Mouse (Mus musculus): Measurements from ENCODE around the gene Stx18. TPM values are rescaled to one million over a fixed set of nuclear protein-coding genes. Genes with fewer than 3 reads are reported as not detected.

Gene Stx18
- polyA plus RNA-seq, 1 experiment from 2014 or later = 33.2 TPM

- Histone ChIP-seq H3K36me3 (no peaks in the 10 kb centered on the region), H3K9ac (no peak overlapping the region), H3K4me2 (no peak overlapping the region), H3K9me3 (replicated peaks) (no peaks in the 10 kb centered on the region), H3K4me1 (replicated peaks) (0 out of 2 replicates have a peak, but pooled peaks cover 3% of the 10 kb centered on the region), H3K4me3 (no peak overlapping the region), H3K27me3 (replicated peaks) (no peaks in the 10 kb centered on the region), H3K27ac (ENCODE audit: poor library complexity, severe bottlenecking) (no peak overlapping the region)
- no peak for ATAC-seq (ENCODE audit: insufficient number of reproducible peaks, low FRiP score)
- WGBS = 95% methylated on average over 2 of the region's 2 CpGs
Observed at GRCm38 (mm10) chr5:38099139-38099676, 60.7 kb downstream of the Stx18 start.

DNA sequence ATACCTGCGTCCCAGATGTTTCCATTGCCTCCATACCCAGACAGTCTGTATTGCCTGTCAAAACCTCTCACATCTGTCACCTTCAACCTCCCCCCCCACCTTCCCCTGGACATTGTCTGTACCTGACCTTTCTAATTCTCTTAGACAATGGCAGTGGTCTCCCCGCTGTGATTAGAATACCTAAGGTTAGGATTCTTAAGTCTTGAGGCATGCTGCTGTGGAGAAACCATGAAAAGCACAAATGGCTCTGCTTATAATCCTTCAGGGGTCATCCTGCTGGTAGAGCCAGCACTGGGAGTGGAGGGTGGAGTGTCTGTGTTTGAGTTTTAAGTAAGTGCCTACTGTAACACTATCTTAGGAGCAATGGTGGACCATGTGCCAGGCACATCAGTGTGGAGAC is 64.4 kb downstream of the Stx18 start:
- WGBS = 88% methylated on average over 2 of the region's 2 CpGs

DNA sequence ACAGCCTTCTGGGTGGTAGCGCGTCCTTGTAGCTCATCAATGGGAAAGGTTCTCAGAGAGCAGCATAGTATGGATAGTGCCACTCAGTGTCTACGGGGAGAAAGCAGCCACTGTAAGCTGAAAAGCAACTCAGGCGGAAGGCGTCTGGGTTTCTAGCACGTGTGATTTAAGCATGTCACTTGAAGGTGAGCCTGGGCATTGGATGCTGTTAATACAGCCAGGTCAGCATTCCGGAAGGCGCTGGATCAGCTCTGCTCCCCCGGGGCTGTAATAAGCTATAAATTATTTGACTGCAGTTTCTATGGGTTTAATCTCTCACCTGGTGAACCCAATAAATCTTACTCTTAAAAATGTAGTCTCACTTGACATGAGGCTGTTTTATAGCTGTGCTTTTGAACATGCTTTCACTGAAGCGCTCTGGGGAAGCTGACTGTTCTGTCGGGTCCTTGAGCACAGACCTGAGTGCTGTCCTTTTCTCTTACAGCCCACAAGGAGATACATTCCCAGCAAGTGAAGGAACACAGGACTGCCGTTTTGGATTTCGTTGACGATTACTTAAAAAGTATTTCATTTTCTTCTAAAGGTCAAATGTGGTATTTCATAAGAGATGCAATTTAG is 67.6 kb downstream of the Stx18 start:
- H3K27ac ChIP-seq (ENCODE audit: poor library complexity, severe bottlenecking) = no peak overlapping the region
- WGBS = 91% methylated on average over 14 of the region's 14 CpGs

More for the DNA sequence above, 64.4 kb downstream of the Stx18 start:
- Histone ChIP-seq H3K27ac (ENCODE audit: poor library complexity, severe bottlenecking) (no peak overlapping the region), H3K9ac (no peak overlapping the region), H3K27me3 (replicated peaks) (no peaks in the 10 kb centered on the region), H3K36me3 (peaks cover 23% of the 10 kb centered on the region; the same call in 1 of the 2 replicates), H3K4me3 (no peak overlapping the region), H3K9me3 (replicated peaks) (no peaks in the 10 kb centered on the region), H3K4me2 (no peak overlapping the region), H3K4me1 (replicated peaks) (0 out of 2 replicates have a peak, but pooled peaks cover 3% of the 10 kb centered on the region)
- no peak for ATAC-seq (ENCODE audit: insufficient number of reproducible peaks, low FRiP score)

GRCm38 (mm10) chr5:38106807-38107206 is 68.3 kb downstream of the Stx18 start:
- no peak overlapping the region for H3K9ac ChIP-seq
- H3K4me1 ChIP-seq (replicated peaks) = no peaks in the 10 kb centered on the region
- 88% methylated on average over 10 of the region's 10 CpGs for WGBS
- H3K36me3 ChIP-seq = peaks cover 47% of the 10 kb centered on the region
- H3K4me3 ChIP-seq = no peak overlapping the region
- H3K27me3 ChIP-seq (replicated peaks) = no peaks in the 10 kb centered on the region
- H3K27ac ChIP-seq (ENCODE audit: poor library complexity, severe bottlenecking) = no peak overlapping the region
- no peak for ATAC-seq (ENCODE audit: insufficient number of reproducible peaks, low FRiP score)
- no peak overlapping the region for H3K4me2 ChIP-seq
- H3K9me3 ChIP-seq (replicated peaks) = no peaks in the 10 kb centered on the region

More for the DNA sequence above, 67.6 kb downstream of the Stx18 start:
- peaks cover 43% of the 10 kb centered on the region for H3K36me3 ChIP-seq
- no peaks in the 10 kb centered on the region for H3K9me3 ChIP-seq (replicated peaks)
- ATAC-seq (ENCODE audit: insufficient number of reproducible peaks, low FRiP score) = no peak
- H3K4me2 ChIP-seq = no peak overlapping the region
- no peak overlapping the region for H3K9ac ChIP-seq
- H3K4me1 ChIP-seq (replicated peaks) = no peaks in the 10 kb centered on the region
- H3K27me3 ChIP-seq (replicated peaks) = no peaks in the 10 kb centered on the region
- H3K4me3 ChIP-seq = no peak overlapping the region

- H3K4me2 ChIP-seq = no peak overlapping the region
- no peaks in the 10 kb centered on the region for H3K9me3 ChIP-seq (replicated peaks)
- H3K27ac ChIP-seq (ENCODE audit: poor library complexity, severe bottlenecking) = no peak overlapping the region
- 98% methylated on average over 2 of the region's 2 CpGs for WGBS
- H3K27me3 ChIP-seq (replicated peaks) = no peaks in the 10 kb centered on the region
- no peak overlapping the region for H3K4me3 ChIP-seq
- peaks cover 43% of the 10 kb centered on the region for H3K36me3 ChIP-seq
- no peak for ATAC-seq (ENCODE audit: insufficient number of reproducible peaks, low FRiP score)
- no peak overlapping the region for H3K9ac ChIP-seq
- H3K4me1 ChIP-seq (replicated peaks) = no peaks in the 10 kb centered on the region
Observed at GRCm38 (mm10) chr5:38114526-38114925, 76.0 kb downstream of the Stx18 start.

DNA sequence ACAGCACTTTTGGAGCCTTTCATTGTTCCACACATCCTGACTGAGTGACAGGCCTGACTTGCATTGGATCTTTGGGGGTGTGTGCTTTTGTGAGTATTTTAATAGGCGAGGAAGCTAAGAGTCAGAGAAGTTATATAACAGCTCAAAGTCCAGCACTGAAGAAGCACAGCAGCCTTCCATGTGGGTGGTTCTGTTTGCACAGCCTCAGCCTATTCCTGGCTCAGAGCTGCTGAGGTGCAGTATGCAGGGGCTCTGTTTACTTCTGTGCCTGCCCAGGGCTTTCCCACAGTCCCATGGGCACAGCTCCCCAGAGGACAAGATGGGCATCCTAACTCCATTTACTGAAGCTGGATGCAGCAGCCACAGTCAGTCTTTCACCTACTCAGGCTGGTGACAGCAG is 78.5 kb downstream of the Stx18 start:
- no peak for ATAC-seq (ENCODE audit: insufficient number of reproducible peaks, low FRiP score)
- WGBS = 94% methylated on average over 1 of the region's 1 CpGs

DNA sequence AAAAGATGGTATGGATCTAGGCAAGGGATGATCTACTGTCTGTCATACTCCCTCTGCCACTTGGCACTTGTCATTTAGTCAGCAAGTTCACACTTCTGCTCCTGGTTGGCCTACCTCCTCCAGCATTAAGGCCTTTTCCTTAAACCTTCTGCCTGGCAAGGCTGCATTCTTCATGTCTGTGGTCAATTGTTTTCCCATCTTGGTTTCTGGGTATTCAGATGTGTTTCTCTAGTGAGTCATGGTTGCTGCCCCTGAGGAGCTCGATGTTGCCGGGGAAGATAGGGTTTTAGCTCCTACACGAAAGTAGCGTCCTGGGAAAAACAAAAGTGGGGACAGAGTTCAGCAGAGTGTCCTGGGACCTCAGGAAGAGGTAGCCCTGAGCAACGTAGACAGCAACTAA is 80.7 kb downstream of the Stx18 start:
- H3K4me2 ChIP-seq = no peak overlapping the region
- peaks cover 12% of the 10 kb centered on the region for H3K4me1 ChIP-seq (replicated peaks)
- H3K9me3 ChIP-seq (replicated peaks) = no peaks in the 10 kb centered on the region
- no peak overlapping the region for H3K4me3 ChIP-seq
- H3K27me3 ChIP-seq (replicated peaks) = no peaks in the 10 kb centered on the region
- H3K9ac ChIP-seq = no peak overlapping the region
- no peak overlapping the region for H3K27ac ChIP-seq (ENCODE audit: poor library complexity, severe bottlenecking)
- WGBS = 83% methylated on average over 5 of the region's 5 CpGs
- ATAC-seq (ENCODE audit: insufficient number of reproducible peaks, low FRiP score) = no peak
- peaks cover 34% of the 10 kb centered on the region for H3K36me3 ChIP-seq

More for the DNA sequence above, 78.5 kb downstream of the Stx18 start:
- no peaks in the 10 kb centered on the region for H3K9me3 ChIP-seq (replicated peaks)
- H3K4me1 ChIP-seq (replicated peaks) = peaks cover 7% of the 10 kb centered on the region
- H3K9ac ChIP-seq = no peak overlapping the region
- no peak overlapping the region for H3K4me2 ChIP-seq
- H3K27ac ChIP-seq (ENCODE audit: poor library complexity, severe bottlenecking) = no peak overlapping the region
- H3K27me3 ChIP-seq (replicated peaks) = no peaks in the 10 kb centered on the region
- peaks cover 27% of the 10 kb centered on the region for H3K36me3 ChIP-seq
- no peak overlapping the region for H3K4me3 ChIP-seq

GRCm38 (mm10) chr5:38121699-38122098 is 83.2 kb downstream of the Stx18 start:
- no peak for ATAC-seq (ENCODE audit: insufficient number of reproducible peaks, low FRiP score)
- H3K4me1 ChIP-seq (replicated peaks) = peaks cover 12% of the 10 kb centered on the region
- no peak overlapping the region for H3K27ac ChIP-seq (ENCODE audit: poor library complexity, severe bottlenecking)
- H3K4me2 ChIP-seq = no peak overlapping the region
- no peaks in the 10 kb centered on the region for H3K27me3 ChIP-seq (replicated peaks)
- peaks cover 23% of the 10 kb centered on the region for H3K36me3 ChIP-seq
- 32% methylated on average over 7 of the region's 7 CpGs for WGBS
- H3K9ac ChIP-seq = no peak overlapping the region
- H3K9me3 ChIP-seq (replicated peaks) = no peaks in the 10 kb centered on the region
- no peak overlapping the region for H3K4me3 ChIP-seq

- Histone ChIP-seq H3K9ac (no peak overlapping the region), H3K4me3 (no peak overlapping the region), H3K36me3 (peaks cover 39% of the 10 kb centered on the region), H3K9me3 (replicated peaks) (0 out of 2 replicates have a peak, but pooled peaks cover 3% of the 10 kb centered on the region), H3K4me2 (no peak overlapping the region), H3K27me3 (replicated peaks) (no peaks in the 10 kb centered on the region), H3K4me1 (replicated peaks) (peaks cover 19% of the 10 kb centered on the region), H3K27ac (ENCODE audit: poor library complexity, severe bottlenecking) (no peak overlapping the region)
- WGBS = 72% methylated on average over 13 of the region's 13 CpGs
- ATAC-seq (ENCODE audit: insufficient number of reproducible peaks, low FRiP score) = no peak
Observed at GRCm38 (mm10) chr5:38126519-38127306, 88.2 kb downstream of the Stx18 start.

GRCm38 (mm10) chr5:38129339-38129738 is 90.8 kb downstream of the Stx18 start:
- Histone ChIP-seq H3K36me3 (peaks cover 33% of the 10 kb centered on the region), H3K4me2 (no peak overlapping the region), H3K4me3 (no peak overlapping the region), H3K9ac (no peak overlapping the region), H3K9me3 (replicated peaks) (0 out of 2 replicates have a peak, but pooled peaks cover 3% of the 10 kb centered on the region), H3K27me3 (replicated peaks) (no peaks in the 10 kb centered on the region), H3K4me1 (replicated peaks) (peaks cover 11% of the 10 kb centered on the region), H3K27ac (ENCODE audit: poor library complexity, severe bottlenecking) (no peak overlapping the region)
- ATAC-seq (ENCODE audit: insufficient number of reproducible peaks, low FRiP score) = no peak
- WGBS = 64% methylated on average over 2 of the region's 2 CpGs

- Histone ChIP-seq H3K36me3 (peaks cover 14% of the 10 kb centered on the region), H3K9ac (no peak overlapping the region), H3K4me1 (replicated peaks) (0 out of 2 replicates have a peak, but pooled peaks cover 3% of the 10 kb centered on the region), H3K4me2 (no peak overlapping the region), H3K27ac (ENCODE audit: poor library complexity, severe bottlenecking) (no peak overlapping the region), H3K9me3 (replicated peaks) (no peaks in the 10 kb centered on the region), H3K27me3 (replicated peaks) (no peaks in the 10 kb centered on the region), H3K4me3 (no peak overlapping the region)
- no peak for ATAC-seq (ENCODE audit: insufficient number of reproducible peaks, low FRiP score)
- WGBS = 89% methylated on average over 9 of the region's 9 CpGs
Observed at GRCm38 (mm10) chr5:38136247-38136646, 97.7 kb downstream of the Stx18 start.
